Mouse (Mus musculus): Measurements from ENCODE around the gene Gm8882. TPM values are rescaled to one million over a fixed set of nuclear protein-coding genes. Genes with fewer than 3 reads are reported as not detected.
"Not testable (repeated sequence)": the region's sequence is repeated elsewhere in the genome, so short reads cannot be mapped to it uniquely, and the experiment has no call there.

Gene Gm8882
- polyA plus RNA-seq (2012; rRNA removed), result not detected in 2 replicates

GRCm38 (mm10) chr6:132364034-132364433, at the start of gene Gm8882:
Gene Gm8882, minus strand, starts transcription at chr6:132364134.
- DNase-seq (ENCODE audit: low read depth), result not testable (repeated sequence)

DNA sequence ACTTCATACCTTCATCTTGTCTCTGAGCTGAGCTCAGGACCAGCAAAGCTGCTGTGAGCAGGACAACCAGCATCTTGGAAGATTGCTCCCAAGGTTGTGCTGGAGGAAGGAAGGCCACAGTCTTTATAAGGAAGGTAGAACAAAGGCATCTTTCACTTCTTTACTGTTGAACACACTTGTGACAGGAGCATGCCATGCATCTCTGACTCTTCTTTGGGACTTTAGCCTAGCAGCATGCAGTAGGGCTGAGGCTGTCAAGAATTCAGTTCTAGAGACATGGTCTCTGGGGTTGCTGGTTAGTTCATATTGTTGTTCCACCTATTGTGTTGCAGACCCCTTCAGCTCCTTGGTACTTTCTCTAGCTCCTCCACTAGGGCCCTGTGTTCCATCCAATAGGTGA, 49.3 kb downstream of the Gm8882 start, which contains the start of gene Prpmp5:
TSS of gene Prpmp5 (minus strand) at position 101 of the 400 bp plus-strand sequence.
- DNase-seq (ENCODE audit: low read depth), result not testable (repeated sequence)

Other genes with a start within 250 kb of the Gm8882 start
- gene Prb1, start 153.6 kb downstream of the Gm8882 start, polyA plus RNA-seq (2012; rRNA removed), result not detected in 2 replicates
- gene Prpmp5, start 49.4 kb downstream of the Gm8882 start, polyA plus RNA-seq (2012; rRNA removed), result not detected in 2 replicates
- not detected in 2 replicates for gene Prh1, start 205.7 kb upstream of the Gm8882 start, polyA plus RNA-seq (2012; rRNA removed)
- not detected in 2 replicates for gene Prp2, start 231.8 kb upstream of the Gm8882 start, polyA plus RNA-seq (2012; rRNA removed)

Measured in brain, embryonic 14.5 days (tissue).